Mouse (Mus musculus) midbrain, embryonic 10.5 days (tissue): ENCODE measurements around the gene Lcorl. TPM values are rescaled to one million over a fixed set of nuclear protein-coding genes. Genes with fewer than 3 reads are reported as not detected.

Experiments used
- DNase-seq: peaks from one replicate; pipeline ENCODE4 v3.0.0-alpha.2; 2017; ENCODE audit warnings: low spot score
- H3K27ac ChIP-seq: fragments of 300-500 bp; sonication (generic); replicated peaks from 2 replicates; pipeline ENCODE4 v1.5.1; 2016; ENCODE audit warnings: mild to moderate bottlenecking
- H3K27me3 ChIP-seq: fragments of 300-500 bp; sonication (generic); 2 replicates; pipeline ENCODE4 v1.6.1; 2016; ENCODE audit warnings: low read depth, mild to moderate bottlenecking; ENCODE audit not compliant: poor library complexity, severe bottlenecking
- H3K36me3 ChIP-seq: fragments of 300-500 bp; sonication (generic); 2 replicates; pipeline ENCODE4 v1.6.1; 2016; ENCODE audit warnings: mild to moderate bottlenecking, moderate library complexity
- H3K4me1 ChIP-seq: fragments of 300-500 bp; sonication (generic); 2 replicates; pipeline ENCODE4 v1.6.1; 2016
- H3K4me3 ChIP-seq: fragments of 300-500 bp; sonication (generic); 2 replicates; pipeline ENCODE4 v1.5.1; 2016; ENCODE audit warnings: mild to moderate bottlenecking, moderate library complexity
- H3K9me3 ChIP-seq: fragments of 300-500 bp; sonication (generic); replicated peaks from 2 replicates; pipeline ENCODE4 v1.6.1; 2016; ENCODE audit warnings: mild to moderate bottlenecking
- WGBS: fragments of 180-500 bp; shearing (Covaris S2); methylation state at CpG from one replicate; pipeline ENCODE4 v1.1.7; 2016; 5-methylcytosine and 5-hydroxymethylcytosine counted together
- polyA plus RNA-seq: library from polyadenylated mRNA; unstranded; fragments of >200 nt; fragmentation: Nextera tagmentation; extraction: Ambion mirVana; gene quantifications from 2 replicates; pipeline ENCODE4 v1.2.1, GENCODE M21; 2016

Lcorl gene
- 30.4 and 35.7 TPM in 2 replicates for polyA plus RNA-seq

DNA sequence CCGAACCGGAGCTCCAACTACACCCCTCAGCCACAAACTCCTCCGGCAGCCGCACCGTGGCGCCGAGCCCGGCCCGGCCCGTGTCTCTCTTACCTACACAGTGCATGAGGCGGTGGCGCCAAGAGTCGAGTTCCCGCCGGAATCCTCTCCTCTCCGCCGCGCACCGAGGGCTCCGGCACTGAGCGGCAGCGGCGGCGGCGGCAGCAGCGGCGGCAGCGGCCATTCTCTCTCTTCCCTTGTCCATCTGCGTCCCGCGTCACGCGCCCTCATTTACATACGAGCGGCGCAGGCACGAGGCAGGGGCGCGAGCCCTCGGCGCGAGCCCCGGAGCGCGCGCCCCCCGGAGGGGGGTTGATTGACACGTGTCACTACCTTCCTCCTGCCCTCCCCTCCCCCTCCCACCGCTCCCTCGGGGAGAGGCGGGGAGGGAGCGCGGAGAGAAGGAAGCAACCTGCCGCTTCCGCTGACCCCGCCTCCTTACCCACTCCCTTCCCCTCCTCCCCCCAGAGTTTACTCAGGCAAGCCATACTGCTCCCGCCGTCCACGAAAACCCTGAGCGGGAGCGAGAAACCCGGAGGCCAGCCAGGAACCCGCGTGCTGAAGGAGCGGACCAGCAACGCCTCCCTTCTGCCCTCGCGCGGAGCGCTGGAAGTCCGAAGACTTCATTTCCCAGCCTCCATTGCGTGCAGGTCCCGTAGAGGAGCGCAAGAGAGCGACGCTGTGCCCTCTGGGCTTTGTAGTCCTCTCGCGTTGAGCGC lies at the start of gene Lcorl:
Gene Lcorl (minus strand): TSS at position 362 of the 758 bp plus-strand sequence.
- no peaks in the 10 kb centered on the region for H3K9me3 ChIP-seq
- under 1% methylated on average over 72 of the region's 79 CpGs for WGBS
- peaks cover 10% of the 10 kb centered on the region for H3K4me1 ChIP-seq
- H3K36me3 ChIP-seq: no peaks in the 10 kb centered on the region
- peak within 1 kb of the TSS; percentile 99 for H3K27ac ChIP-seq
- peak; percentile 95 for DNase-seq
- peak within 1 kb of the TSS; percentile 92 for H3K4me3 ChIP-seq
- peaks cover 6% of the 10 kb centered on the region for H3K27me3 ChIP-seq

DNA sequence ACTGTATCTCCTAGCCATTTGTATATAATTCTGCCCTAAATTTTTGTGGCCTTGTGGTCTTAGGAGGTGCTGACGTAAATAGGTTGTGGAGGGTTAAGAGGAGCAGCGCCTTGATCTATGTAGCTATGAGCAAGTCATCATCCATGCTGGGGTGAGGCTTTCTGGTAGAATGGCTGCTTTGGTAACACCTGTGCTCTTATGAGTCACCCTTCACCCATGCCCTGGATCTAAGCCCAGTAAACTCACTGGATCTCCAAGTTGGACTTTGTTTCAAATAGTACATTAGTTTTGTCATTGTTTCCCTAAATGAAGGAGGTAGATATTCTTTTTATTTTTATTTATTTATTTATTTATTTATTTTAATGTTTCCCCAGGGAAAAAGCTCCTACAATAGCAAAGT lies 47.3 kb upstream of the Lcorl start:
- H3K9me3 ChIP-seq: no peaks in the 10 kb centered on the region
- no peaks in the 10 kb centered on the region for H3K36me3 ChIP-seq
- no peak overlapping the region for H3K27ac ChIP-seq
- no peak for DNase-seq
- 92% methylated on average over 2 of the region's 2 CpGs for WGBS
- no peaks in the 10 kb centered on the region for H3K27me3 ChIP-seq
- H3K4me1 ChIP-seq: no peaks in the 10 kb centered on the region
- no peak overlapping the region for H3K4me3 ChIP-seq

DNA sequence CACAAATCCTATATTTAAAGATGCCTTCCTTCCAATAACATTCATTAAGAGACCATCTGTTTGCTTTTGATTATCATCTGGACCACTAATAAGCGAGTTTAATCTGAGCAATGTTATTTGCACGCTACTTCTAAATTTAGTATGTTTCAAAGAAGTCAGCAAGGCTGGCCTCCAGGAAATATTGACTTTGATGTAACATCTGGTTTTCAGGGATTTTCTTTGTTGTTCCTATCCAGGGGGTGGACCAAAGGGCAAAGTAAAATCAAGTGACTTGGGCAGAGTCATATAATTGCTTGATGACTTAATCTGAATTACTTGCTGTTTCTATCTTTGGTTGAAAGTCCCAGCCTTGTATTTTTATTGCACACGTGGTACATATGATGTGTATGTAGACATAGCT lies 45.8 kb upstream of the Lcorl start:
- no peak overlapping the region for H3K4me3 ChIP-seq

DNA sequence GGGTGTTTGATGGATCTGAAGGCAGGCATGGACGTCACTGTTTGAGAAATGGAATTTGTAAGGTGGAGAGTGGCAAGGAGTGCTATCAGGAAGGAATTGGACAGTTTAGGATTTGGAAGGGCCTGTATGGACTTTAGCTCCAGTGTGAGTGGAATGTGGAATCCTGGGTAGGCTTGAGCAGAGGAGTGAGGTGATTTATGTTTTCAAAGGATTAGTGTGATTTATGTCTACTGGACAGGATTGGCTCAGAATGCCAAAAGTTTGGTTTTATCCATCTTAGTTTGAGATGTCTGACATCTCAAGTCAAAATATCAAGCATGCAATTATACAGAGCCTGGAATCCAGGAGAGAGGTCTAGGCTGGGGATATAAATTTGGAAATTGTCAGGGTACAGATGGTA lies 37.9 kb upstream of the Lcorl start:
- 78% methylated on average over 1 of the region's 1 CpGs for WGBS
- no peak overlapping the region for H3K4me3 ChIP-seq

More for the DNA sequence above, 45.8 kb upstream of the Lcorl start:
- Histone ChIP-seq H3K4me1 (no peaks in the 10 kb centered on the region), H3K36me3 (no peaks in the 10 kb centered on the region), H3K9me3 (no peaks in the 10 kb centered on the region), H3K27ac (no peak overlapping the region), H3K27me3 (no peaks in the 10 kb centered on the region)
- DNase-seq: no peak
- 76% methylated on average over 3 of the region's 3 CpGs for WGBS

DNA sequence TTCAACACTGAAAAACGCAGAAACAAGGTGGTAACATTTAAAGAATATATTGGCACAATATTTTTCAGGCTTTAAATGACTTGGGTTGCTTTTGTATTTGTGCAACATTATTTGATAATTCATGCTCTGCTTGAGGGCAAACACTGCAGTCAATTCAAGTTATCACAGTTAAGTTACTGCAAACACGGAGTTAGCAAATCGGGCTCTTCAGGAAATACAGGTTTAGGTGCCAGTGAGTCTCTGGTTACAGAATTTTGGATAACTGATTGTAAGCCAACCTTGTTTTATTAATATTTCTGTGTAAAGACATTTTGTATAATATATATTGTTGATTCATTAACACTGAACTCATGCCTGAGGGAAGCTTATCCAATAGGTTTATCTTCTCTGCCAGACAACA lies 36.3 kb upstream of the Lcorl start:
- Histone ChIP-seq H3K27ac (no peak overlapping the region), H3K9me3 (no peaks in the 10 kb centered on the region), H3K36me3 (no peaks in the 10 kb centered on the region), H3K4me3 (no peak overlapping the region), H3K27me3 (no peaks in the 10 kb centered on the region), H3K4me1 (no peaks in the 10 kb centered on the region)
- no peak for DNase-seq
- WGBS: 94% methylated on average over 3 of the region's 3 CpGs

More for the DNA sequence above, 37.9 kb upstream of the Lcorl start:
- DNase-seq: no peak
- H3K27ac ChIP-seq: no peak overlapping the region
- H3K36me3 ChIP-seq: no peaks in the 10 kb centered on the region
- H3K9me3 ChIP-seq: no peaks in the 10 kb centered on the region
- H3K4me1 ChIP-seq: no peaks in the 10 kb centered on the region
- no peaks in the 10 kb centered on the region for H3K27me3 ChIP-seq

DNA sequence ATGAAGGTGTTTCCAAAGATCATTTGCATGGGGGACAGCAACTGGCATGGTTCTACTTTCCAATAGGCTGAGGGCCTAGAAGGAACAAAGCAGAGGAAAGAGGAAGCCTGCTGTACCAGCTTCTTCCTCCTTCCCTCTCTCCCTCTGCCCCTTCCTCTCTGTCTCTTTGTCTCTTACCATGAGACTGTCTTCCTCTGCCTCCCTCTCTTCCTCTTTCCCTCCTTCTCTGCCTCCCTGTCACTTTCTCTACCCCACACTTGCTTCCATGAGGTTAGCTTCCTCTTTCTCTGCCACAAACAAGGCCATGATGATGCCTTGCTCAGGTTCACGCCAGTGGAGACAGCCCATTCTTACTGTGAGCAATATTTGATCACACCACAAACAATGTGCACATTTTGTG lies 18.9 kb upstream of the Lcorl start:
- no peak overlapping the region for H3K4me3 ChIP-seq
- H3K27ac ChIP-seq: no peak overlapping the region
- no peaks in the 10 kb centered on the region for H3K4me1 ChIP-seq
- no peaks in the 10 kb centered on the region for H3K9me3 ChIP-seq
- WGBS: 89% methylated on average over 1 of the region's 1 CpGs
- no peaks in the 10 kb centered on the region for H3K27me3 ChIP-seq
- H3K36me3 ChIP-seq: no peaks in the 10 kb centered on the region
- DNase-seq: no peak

DNA sequence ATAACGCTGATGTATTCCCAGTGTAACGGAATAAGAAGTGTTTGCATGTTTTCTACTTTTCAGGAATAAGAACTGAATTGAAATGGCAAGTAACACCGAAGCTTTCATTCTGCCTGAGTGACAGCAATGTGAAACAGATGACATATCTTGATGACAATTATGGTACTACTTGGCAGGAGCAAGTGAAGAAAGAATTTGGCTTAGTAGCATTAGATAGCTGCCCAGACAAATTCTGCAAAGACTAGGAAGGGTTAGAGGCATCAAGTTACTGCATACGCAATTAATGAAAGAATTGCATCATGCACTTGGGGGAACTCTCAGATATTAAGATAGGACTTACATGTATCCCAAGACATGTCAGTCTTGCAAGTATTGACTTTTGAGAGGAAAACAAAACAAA lies 18.1 kb upstream of the Lcorl start:
- no peaks in the 10 kb centered on the region for H3K36me3 ChIP-seq
- H3K27me3 ChIP-seq: no peaks in the 10 kb centered on the region
- H3K9me3 ChIP-seq: no peaks in the 10 kb centered on the region
- 92% methylated on average over 4 of the region's 4 CpGs for WGBS
- H3K4me3 ChIP-seq: no peak overlapping the region
- no peak overlapping the region for H3K27ac ChIP-seq
- DNase-seq: no peak
- no peaks in the 10 kb centered on the region for H3K4me1 ChIP-seq

DNA sequence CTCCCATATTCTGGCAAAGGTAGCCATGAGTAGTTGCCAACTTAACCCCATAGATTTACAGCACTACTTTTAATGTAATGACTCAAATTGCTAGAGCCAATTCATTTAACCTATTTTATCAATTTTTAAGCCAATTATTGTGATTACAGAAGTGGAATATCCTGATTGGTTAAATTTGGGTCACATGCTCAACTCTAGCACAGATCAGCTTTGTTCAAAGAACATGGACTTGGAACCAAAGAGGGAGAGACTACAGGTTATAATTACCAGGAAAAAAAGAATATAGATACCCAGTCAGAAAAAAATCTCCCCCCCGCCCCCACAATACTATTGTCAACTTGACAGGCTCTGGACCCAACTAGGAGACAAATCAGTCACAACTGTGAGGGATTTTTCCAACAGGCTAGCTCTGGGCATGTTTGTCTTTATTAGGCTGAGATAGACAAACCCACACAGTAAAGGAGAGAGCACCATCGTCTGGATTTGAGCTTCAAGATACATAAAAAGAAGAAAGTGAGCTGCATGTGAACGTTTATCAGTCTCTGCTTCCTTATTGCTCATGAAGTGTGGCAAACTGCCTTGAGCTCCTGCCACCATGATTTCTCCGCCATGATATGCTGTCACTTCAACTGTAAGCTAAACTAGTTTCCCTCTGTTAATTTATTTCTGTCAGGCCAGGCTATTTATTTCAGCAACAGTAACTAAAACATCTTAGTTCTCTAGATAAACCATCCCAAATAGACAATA lies 17.0 kb upstream of the Lcorl start:
- no peaks in the 10 kb centered on the region for H3K27me3 ChIP-seq
- no peak overlapping the region for H3K27ac ChIP-seq
- no peaks in the 10 kb centered on the region for H3K36me3 ChIP-seq
- H3K9me3 ChIP-seq: no peaks in the 10 kb centered on the region
- DNase-seq: no peak
- no peaks in the 10 kb centered on the region for H3K4me1 ChIP-seq
- WGBS: 89% methylated on average over 4 of the region's 4 CpGs
- H3K4me3 ChIP-seq: no peak overlapping the region

DNA sequence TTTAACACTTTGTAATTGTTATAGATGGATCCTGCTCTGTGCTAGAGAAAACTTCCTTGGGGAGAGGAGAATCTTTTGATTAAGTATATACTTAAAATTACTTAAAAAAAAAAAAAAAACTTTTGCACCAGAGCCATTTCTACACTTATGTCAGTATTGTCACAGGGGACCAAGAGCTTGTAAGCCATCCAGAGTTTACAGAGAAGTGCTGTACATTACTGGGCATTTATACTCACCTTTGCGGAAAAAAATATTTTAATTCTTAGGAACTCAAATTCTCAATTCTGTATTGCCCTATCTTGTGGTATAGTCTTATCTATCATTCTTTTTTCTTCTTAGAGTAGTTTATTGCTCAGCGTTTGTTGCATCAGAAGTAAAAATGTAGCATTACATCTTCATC lies 953 bp upstream of the Lcorl start:
- 80% methylated on average over 2 of the region's 2 CpGs for WGBS
- no peak for DNase-seq
- no peak overlapping the region; the same call in 1 of the 2 replicates for H3K27ac ChIP-seq

DNA sequence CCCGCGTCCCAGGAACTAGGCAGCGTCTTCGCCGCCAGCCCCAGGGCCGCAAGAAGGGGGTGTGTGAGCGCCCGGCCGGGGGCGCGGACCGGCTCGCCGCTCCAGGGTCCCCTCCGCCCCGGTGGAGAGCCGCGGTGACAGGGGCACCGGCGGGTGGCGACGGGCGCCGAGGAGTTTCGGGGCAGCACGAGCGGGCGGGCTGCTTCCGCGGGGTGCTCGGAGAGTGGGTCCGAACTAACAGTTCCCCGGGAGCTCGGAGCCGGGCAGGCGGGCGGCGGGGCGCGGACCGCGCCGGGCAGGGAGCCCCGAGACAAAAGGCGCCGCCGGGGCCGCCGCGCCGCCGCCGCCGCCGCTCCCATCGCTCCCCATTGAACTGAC lies 550 bp downstream of the Lcorl start:
- peaks cover 10% of the 10 kb centered on the region for H3K4me1 ChIP-seq

More for the DNA sequence above, 953 bp upstream of the Lcorl start:
- no peaks in the 10 kb centered on the region for H3K9me3 ChIP-seq
- H3K27me3 ChIP-seq: peaks cover 6% of the 10 kb centered on the region
- H3K4me3 ChIP-seq: peak overlapping the region; percentile 92
- H3K36me3 ChIP-seq: no peaks in the 10 kb centered on the region
- peaks cover 10% of the 10 kb centered on the region for H3K4me1 ChIP-seq

DNA sequence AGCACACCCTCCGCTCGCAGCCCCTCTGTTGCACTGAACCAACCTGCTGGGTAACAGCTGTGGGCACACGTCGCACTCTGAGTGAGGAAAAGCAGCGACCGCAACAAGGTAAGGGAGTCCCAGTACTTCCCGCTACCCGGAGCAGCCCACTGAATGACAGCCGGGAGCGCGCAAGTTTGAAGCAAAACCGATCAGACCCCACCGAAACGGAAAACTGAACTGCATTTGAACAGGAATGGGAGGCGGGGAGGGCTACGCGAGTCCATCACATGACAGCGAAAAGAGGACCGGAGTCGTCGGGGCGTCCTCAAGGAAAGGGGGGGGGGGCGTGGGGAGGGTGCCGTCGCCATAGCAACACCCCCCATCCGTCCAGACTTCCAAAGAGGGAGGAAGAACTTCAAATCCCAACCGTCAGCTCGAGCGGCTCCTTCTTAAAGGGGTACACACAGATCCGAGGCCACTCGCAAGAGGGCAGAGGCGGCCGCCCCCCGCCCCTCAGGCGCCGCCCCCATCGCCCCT lies 1.1 kb downstream of the Lcorl start:
- no peaks in the 10 kb centered on the region for H3K36me3 ChIP-seq
- H3K27ac ChIP-seq: peak overlapping the region; percentile 99
- H3K27me3 ChIP-seq: peaks cover 6% of the 10 kb centered on the region
- peaks cover 10% of the 10 kb centered on the region for H3K4me1 ChIP-seq
- DNase-seq: peak; percentile 84
- peak overlapping the region; percentile 92 for H3K4me3 ChIP-seq
- WGBS: under 1% methylated on average over 24 of the region's 37 CpGs
- no peaks in the 10 kb centered on the region for H3K9me3 ChIP-seq

More for the DNA sequence above, 550 bp downstream of the Lcorl start:
- WGBS: under 1% methylated on average over 41 of the region's 56 CpGs
- Histone ChIP-seq H3K27ac (peak overlapping the region; percentile 99), H3K9me3 (no peaks in the 10 kb centered on the region), H3K27me3 (peaks cover 6% of the 10 kb centered on the region), H3K4me3 (peak overlapping the region; percentile 92), H3K36me3 (no peaks in the 10 kb centered on the region)
- DNase-seq: no peak

DNA sequence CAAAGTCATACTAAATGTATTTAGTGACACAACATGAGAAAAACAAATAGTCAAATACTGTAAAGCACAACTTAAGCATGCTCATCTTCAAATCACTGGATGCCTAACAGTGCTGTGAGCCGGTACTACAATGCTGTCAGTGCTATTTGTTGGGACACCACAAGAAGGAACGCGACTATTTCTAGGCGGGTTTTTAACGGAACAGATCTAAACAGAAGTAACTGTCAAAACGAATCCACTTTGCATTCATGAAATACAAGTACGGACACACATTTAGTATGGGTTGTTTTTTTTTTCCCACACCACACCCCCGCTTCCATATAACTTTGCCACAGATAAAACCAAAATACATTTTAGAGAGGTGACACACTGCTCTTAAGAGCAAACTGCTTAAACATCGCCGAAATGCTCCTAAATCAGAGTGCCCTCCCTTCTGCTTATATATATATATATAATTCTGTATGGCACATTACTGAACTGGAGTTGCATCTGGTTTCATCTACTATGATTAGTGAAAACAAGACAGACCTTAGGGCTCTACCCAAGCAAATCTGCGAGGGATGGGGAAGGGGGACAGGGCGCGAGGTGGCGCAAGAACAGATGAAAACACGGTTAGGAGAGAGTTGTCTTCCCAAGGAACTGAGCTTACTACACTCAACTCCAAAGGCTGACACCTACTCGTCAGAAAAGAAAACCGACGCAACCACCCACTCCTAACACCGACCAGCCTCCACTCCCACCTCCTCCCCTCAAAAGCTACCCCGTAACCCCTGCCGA lies 1.7 kb downstream of the Lcorl start:
- H3K27ac ChIP-seq: peak overlapping the region; percentile 99
- peak overlapping the region; percentile 92 for H3K4me3 ChIP-seq
- peaks cover 6% of the 10 kb centered on the region for H3K27me3 ChIP-seq
- peaks cover 10% of the 10 kb centered on the region for H3K4me1 ChIP-seq
- H3K36me3 ChIP-seq: no peaks in the 10 kb centered on the region
- 32% methylated on average over 21 of the region's 21 CpGs for WGBS
- no peaks in the 10 kb centered on the region for H3K9me3 ChIP-seq
- DNase-seq: no peak
